Mouse (Mus musculus) lung, postnatal 25 days (tissue): ENCODE data around the gene Rabif.
"Not testable (repeated sequence)": the region's sequence is repeated elsewhere in the genome, so short reads cannot be mapped to it uniquely, and the experiment has no call there.

ENCODE experiments used
- DNase-seq: peaks from one replicate; pipeline ENCODE4 v3.0.0; 2022; ENCODE audit warnings: low spot score

The Rabif gene

DNA sequence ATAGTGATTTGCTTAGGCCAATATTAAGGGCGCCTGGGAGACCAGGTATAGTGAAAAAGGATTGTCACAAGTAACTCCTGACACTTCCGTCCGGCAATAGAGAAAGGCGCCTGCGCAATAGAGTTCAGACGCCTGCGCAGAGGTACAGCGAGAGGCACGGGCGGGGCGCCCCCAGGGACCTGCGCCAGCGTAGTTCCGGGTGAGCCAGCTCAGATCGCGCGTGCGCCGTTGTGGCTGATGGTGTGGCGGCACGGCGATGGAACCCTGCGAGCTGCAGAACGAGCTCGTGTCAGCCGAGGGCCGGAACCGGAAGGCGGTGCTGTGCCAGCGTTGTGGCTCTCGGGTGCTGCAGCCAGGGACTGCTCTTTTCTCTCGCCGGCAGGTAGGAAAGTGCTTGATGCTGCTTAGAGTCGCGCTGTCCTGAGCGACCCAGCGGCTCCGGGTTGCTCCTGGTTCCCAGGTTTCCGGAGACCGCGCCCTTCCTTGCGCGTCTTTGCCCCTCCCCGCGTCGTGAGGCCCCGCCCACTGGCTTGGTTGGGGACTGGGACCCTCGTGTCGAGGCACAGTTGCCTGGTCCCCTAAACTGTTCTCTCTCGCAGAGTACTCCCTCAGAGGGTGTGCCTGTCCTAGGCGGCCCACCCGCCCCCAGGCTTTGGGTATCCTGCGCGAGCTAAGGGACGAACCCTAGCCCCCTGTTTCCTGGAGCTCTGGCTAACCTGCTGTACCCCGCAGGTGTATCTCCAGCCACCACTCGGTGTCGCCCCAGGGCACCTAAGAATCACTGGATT is at the start of gene Rabif:
Gene Rabif, plus strand, starts transcription at position 221 of the 788 bp plus-strand sequence.
- peak; percentile 99 for DNase-seq

DNA sequence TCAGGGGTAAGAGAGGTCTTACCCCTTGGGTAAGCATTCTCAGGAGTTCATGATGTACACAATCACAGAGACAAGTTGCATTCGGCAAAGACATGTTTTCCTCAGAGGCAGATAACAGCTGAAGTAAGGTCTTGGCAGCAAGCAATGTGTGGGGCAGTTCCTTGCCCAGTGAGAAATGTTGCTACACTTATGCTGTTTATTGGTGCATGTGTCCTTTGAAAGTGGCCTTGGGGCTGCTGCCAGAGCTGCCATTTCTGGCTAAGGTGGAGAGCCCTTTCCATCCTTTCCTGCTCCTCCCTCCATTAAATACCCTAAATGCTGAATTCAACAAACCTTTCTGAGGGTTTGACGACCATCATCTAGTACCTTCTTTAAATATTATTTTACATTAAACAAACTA is 49.0 kb upstream of the Rabif start:
- no peak for DNase-seq

DNA sequence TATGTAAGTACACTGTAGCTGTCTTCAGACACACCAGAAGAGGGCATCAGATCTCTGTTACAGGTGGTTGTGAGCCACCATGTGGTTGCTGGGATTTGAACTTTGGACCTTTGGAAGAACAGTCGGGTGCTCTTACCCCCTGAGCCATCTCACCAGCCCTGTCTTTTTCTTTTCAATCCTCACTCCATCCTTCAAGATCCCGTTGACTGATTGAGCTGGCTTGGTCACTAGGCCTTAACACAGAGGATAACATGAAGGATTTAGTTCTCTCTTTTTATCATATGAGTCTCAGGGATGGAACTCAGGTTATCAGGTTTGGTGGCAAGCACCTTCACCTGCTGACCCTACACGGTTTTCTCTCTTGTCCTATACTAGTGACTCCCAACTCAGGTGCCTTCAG is 45.9 kb upstream of the Rabif start:
- DNase-seq, result not testable (repeated sequence)

DNA sequence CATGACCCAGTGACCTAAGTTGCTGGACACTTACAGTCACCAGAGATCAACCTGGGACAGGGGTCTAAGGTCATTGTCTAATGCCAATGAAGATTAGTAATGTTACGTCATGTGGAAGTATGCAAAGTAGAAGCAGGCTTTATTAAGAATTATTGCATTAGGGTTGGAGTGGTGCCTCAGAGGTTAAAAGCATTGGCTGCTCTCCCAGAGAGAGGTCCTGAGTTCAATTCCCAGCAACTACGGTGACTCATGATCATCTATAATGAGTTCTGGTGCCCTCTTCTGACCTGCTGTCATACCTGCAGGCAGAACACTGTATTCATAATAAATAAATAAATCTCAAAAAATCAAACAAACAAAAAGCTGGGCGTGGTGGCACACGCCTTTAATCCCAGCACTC is 44.2 kb upstream of the Rabif start:
- no peak for DNase-seq

DNA sequence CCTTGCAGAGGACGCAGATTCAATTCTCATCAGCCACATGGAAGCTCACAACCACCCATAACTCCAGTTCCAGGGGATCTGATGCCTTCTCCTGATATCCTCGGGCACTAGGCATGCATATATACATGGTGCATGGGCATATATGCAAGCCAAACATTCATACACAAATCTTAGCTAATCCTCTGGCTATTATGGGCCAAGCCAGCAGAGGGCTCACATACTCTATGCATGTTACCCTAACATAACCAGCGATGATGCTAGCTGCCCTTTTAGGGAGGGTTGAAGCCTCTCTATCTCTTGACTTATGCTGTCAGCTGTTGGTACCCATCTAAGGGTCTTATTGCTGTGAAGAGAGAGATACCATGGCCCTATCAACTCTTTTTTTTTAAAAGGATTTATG is 43.5 kb upstream of the Rabif start:
- peak; percentile 27 for DNase-seq

DNA sequence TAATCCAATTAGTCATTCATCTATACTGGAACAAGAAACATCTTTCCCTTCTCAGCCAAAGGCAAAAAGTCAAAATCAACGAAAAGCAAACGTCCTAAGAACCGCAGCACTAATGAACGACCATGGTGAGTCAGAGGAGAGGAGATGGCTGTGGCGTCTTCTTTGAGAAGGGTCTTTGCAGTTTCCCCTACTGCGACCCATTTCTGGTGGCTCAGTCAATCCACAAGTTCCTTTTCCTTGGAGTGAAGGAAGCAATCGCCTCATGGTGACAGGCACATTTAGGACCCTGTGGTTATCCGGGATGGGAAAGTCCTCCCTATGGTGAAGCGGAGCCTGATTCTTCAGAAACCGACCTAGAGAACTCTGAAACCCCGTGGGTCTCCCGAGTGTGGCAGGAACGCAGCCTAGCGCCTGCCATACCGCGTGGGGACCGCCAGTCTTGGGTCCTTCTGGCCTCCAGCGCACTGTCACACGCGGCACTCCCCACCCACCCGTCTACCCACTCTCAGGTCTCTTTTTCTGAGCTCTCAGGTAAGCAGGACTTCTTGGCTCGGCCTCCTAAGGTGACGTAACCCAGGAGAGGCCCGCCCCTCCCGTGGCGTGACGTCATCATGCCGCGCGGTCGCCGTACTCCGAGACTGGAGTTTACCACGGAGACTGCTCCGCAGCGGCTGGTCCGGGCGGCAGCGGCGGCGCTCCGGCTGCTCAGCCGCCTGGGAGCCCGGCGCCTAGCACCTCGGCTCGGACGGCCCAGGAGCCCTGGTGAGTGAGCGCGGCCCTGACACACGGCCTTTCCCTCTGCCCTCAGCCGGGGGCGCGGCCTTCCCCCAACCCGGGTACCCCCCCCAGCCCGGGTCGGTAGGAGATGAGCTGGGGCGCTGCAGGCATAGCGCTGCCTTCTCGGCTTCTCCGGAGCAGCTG is 39.3 kb upstream of the Rabif start, which contains the start of gene Klhl12:
Gene Klhl12, plus strand, starts transcription at position 628 of the 921 bp plus-strand sequence.
- peak; percentile 95 for DNase-seq

DNA sequence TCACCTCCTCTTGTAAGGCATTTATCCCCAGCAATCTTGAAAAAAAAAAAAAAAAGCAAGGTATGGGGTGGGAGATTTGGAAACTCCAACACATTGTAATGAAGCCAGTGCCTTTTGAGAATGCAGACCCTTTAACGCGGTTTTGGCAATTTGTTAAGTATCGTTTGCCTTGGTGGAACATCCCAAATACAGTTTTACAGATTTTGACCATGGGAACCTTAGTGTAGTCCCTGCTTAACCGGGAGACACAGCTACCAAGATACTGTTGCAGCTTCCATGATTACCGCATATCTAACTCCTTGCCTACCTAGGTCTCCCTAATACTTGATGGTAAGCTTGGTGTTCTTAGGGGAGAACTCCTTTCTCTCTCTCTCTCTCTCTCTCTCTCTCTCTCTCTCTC is 38.4 kb upstream of the Rabif start:
- DNase-seq, result no peak

DNA sequence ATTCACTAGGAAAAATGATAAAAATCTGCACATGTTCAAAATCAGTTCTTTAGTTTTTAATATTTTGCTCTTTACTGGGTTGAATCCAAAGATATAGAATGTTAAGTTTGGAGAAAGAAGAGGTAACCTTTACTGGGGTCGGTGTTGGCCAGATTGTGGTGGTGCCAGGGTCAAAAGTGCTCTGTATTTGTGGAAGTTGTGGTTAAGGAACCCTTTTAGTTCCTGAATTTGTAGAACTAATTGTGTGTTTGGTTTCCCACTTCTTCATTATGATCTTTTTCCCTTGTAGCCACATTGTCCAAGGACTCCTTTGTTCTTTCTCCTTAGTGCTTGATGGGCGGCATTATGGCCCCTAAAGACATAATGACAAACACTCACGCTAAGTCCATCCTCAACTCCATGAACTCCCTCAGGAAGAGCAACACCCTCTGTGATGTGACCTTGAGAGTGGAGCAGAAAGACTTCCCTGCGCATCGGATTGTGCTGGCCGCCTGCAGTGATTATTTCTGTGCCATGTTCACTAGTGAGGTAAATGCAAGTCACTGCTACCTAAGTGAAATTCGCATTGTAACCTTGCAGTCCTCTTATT is 36.2 kb upstream of the Rabif start:
- DNase-seq, result no peak

DNA sequence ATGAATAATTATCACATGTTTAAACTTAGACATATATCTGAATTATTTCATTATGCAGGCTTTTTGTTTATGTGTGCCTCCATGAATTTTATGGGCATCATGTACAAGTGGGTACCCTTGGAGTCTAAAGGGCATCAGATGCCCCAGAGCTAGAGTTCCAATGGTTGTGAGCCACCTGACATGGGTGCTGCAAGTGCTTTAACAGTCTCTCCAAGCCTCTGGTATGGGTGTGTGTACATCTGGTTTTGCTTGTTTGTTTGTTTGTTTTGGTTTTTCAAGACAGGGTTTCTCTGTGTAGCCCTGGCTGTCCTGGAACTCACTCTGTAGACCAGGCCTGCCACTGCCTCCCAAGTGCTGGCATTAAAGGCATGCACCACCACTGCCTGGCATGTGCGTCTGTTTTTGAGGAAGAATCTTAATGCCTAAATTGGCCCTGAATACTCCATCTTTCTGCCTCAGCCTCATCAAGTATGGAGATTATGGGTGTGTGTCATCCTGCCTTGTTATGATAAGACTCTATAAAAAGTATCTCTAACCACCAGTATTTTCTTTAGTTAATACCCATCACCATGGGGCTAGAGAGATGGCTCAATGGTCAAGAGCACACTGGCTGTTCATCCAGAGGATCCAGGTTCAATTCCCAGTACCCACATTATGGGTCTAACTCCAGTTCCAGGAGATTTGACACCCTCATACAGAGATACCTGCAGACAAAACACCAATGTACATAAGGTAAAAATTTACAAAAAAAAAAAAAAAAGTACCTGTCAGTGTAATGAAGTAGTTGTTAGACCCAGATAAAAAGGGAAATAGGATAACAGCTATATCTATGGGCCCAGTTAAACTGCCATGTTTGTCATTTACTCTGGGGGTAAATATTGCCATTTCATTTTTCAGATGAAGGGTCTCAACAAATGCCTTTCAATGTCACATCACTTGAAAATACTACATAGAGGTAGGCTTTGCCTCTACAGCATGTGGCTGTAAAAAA is 33.9 kb upstream of the Rabif start:
- DNase-seq, result no peak

DNA sequence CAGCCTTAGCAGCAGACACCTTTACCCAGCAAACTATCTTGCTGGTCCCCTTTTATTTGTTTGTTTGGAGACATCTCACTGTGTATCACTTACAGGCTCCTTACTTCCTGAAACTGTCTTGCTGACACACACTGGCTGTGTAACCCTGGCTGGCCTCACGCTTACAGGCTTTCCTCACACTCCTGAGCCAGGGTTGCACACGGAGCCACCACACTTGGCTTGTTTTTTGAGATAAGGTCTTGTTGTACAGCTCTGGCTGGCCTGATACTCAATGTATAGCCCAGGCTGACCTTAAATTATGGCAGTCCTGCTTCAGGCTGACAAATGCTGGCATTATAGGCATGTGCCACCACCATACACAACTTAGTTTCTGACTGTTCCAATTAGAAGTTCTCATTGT is 9.8 kb upstream of the Rabif start:
- DNase-seq, result no peak

DNA sequence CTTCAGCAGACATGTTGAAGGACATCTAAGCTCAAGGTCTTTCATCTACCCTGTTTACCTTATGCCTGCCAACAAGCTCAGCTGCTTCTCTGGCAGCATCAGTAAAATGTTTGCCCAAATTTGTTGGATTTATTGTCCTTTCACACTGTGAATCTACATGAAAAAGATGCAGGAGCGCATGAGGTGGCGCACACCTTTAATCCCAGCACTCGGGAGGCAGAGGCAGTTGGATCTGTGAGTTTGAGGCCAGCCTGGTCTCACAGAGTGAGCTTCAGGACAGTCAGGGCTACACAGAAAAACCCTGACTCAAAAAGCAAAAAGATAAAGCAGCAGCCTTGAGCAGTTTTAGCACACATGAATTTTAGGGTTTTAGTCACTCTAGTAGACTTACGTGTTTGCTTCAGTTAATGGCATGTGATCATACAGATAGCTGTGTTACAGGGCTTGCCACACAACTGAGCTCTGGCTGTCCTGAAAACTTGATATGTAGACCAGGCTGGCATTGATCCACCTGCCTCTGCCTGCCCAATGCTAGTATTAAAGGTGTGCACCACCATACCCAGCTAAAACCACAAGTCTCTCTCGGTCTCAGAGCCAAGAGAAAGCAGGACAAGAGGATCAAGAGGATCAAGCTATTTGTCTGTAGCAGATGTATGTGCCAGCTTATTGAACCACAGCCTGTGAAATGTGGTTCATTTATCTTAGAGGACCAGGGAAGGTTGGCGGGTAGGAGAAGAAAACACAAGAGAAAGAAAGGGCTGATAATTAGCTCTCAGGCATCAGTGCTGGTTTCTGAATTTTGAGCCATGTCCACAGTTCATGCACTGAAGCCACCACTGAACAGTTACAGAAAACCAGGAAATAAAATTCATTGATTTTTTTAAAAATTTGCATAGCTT is 3.3 kb upstream of the Rabif start:
- DNase-seq, result no peak

DNA sequence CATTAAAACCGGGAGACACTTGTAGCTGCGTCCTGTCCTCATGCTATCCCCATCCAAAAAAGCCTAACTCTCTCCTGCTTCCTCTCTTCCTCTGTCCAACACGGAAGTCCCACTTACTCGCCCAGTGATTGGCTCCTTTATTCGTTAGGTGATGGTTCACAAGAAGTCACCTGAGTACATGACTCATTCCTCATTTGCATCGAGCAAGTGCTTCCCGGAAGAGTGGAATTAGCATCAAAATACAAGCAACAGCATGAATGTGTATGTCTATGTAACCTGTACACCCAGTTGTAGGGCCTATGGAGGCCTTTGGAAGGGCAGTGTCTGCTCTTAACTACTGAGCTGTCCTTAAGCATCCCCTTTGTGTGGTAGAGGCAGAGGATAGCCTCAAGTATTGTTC is 2.2 kb upstream of the Rabif start:
- DNase-seq, result no peak

DNA sequence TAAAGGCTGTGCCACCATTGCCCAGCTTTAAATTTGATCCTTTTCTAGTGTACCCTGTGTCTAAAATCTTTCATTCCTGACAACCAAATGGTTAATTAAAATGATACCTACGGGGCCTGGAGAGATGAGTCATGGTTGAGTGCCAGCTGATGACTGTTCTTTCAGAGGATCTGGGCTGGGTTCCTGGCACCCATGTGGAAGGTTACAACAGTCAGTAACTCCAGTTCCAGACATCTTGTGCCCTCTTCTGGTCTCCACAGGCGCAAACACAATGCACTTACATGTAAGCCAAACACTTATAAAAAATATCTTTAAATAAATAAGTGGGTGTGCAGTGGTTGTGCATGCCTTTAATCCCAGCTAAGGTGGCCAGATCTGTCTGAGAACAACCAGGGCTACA is 952 bp upstream of the Rabif start:
- peak; percentile 3 for DNase-seq

DNA sequence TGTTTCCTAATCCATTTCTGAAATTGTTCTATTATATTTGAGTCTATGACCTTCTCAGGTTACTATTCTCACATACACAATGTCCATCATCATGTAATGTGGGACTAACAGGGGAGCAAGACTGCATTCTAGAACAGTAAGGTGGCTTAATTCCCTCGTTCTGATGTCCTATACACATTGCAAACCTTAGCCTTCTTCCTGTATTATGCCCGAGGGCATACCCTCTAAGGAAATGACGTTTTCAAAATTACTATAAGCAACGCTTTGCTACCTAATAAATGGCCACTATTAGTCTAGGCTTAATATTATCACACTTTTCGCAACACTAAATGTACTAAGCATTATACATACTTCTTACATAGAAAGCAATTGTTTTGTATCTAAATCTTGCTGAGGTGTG is 492 bp upstream of the Rabif start:
- peak; percentile 1 for DNase-seq

DNA sequence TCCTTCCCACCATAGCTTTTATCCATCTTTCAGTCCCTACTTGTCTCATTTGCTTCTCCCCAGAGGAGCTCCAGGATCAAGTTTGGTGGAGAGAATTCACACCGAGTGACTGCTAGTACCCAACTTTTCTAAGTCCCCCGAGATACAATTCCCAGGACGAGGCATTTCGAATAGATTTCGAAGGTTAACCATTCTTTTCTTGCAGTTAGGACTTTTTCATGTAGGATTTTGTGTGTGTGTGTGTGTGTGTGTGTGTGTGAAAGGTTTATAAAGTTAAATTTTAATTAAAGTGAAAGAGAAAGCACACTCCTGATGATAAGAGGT is 730 bp downstream of the Rabif start:
- no peak for DNase-seq

DNA sequence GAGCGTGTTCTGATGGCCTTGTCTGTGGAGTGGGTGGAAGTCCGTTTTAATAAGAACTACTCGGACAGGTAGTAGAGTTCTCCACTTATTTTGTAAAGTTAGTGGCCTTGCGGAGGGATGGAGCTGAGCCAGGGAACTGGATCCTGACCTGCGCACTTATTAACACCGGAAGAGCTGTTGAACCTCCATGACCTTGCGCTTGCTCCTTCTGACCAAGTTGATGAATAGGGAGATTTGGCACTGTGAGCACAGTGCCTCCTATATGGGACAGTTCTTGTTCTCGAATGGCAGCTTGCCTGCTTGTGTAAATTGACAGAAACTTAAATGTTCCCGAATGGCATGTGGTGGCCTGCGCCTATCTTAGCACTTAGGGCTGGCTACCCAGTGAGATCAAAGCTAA is 1.5 kb downstream of the Rabif start:
- DNase-seq, result peak; percentile 1

DNA sequence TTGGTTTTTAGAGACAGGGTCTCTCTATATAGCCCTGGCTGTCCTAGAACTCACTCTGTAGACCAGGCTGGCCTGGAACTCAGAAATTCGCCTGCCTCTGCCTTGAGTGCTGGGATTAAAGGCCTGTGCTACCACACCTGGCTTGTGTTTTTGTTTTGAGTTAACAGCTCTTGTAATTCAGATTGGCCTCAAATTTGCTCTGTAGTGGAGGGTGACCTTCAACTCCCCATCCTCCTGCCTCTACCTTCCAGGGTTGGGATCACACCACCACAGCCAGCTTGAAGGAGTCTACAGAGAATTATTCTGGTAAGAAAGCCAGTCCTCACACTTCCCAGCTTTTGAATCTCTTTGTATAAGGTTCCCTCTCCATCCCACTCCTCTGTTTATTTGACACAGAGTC is 6.5 kb downstream of the Rabif start:
- no peak for DNase-seq

DNA sequence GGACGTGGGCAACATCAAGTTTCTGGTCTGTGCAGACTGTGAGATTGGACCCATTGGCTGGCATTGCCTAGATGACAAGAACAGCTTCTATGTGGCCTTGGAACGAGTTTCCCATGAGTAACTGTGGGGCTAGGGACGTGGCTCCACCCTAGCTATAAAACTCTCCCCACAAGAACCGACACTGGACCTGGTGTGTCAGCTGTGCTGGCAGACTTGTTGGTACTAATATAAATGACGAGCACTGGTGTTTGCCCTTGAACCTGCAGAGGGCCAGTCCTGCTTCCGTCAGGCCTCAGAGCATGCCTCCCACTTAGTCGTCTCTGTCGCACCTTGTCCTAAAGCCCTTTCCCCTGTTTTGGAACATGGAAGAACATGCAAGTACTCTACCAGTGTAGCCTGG is 11.8 kb downstream of the Rabif start:
- DNase-seq, result no peak

DNA sequence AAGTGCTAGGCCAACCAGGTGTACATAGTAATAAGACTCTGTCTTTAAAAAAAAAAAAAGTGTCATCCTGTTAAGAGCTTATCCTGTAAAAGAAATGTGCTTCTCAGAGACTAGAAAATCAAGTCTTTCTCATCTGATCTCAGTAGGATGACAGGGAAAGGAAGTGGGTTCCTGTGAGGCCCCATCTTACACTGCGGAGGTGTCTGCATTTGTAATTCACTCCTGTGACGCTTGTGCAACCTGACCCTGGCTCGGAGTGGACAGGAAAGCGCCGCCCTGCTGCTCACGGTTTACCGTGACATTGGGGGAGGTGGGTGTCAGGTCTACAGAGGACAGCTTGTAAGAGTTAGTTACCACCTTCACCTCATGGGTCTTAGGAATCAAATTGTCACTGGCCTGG is 15.6 kb downstream of the Rabif start:
- peak; percentile 6 for DNase-seq

DNA sequence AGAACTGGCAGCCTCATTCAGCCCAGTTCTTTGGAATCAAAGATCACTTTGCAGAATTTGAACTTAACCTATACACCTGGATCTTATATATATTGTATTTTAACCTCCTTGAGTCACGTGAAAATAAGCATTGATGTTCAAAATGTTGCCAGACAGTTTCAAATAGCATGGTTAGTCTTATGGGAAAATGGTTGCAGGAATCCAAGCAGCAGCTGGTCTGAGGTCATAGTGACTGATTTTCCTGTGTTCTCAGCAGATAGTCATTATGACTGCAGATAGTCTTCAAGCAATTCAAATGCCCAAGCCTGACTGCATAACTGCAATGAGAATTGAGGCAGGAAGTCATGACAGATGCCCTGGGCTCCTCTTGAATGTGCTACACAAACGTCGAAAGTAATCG is 17.7 kb downstream of the Rabif start:
- no peak for DNase-seq

DNA sequence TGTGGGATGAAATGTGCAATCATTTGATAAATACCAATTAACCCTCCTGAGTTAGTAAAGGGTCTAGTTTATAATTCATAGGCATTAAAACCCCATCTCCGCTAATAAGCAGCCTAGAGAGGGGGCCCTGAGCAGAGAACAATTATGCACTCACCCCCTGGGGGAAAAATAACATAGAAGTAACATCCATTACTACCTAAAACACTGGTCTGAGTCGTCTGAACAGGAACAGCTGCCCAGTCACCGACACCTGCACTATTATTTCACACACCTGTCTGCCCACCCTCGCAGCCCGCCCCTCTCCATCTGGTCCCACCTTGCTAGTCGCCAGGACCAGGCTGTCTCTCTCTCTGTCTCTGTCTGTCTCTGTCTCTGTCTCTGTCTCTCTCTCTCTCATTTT is 18.1 kb downstream of the Rabif start:
- no peak for DNase-seq
